Mouse (Mus musculus): ENCODE data around the gene Khdrbs1.
A peak's percentile ranks its signal among the peaks of the same experiment; 100 is the strongest.
"Not testable (repeated sequence)": the region's sequence is repeated elsewhere in the genome, so short reads cannot be mapped to it uniquely, and the experiment has no call there.

The Khdrbs1 gene

GRCm38 (mm10) chr4:129743010-129743390 lies 897 bp upstream of the Khdrbs1 start:
- no peak for DNase-seq

GRCm38 (mm10) chr4:129741974-129742231 lies 200 bp downstream of the Khdrbs1 start:
- DNase-seq: no peak

- peak; percentile 54 for DNase-seq
These were observed 691 bp downstream of the Khdrbs1 start for GRCm38 (mm10) chr4:129741251-129741973.

DNA sequence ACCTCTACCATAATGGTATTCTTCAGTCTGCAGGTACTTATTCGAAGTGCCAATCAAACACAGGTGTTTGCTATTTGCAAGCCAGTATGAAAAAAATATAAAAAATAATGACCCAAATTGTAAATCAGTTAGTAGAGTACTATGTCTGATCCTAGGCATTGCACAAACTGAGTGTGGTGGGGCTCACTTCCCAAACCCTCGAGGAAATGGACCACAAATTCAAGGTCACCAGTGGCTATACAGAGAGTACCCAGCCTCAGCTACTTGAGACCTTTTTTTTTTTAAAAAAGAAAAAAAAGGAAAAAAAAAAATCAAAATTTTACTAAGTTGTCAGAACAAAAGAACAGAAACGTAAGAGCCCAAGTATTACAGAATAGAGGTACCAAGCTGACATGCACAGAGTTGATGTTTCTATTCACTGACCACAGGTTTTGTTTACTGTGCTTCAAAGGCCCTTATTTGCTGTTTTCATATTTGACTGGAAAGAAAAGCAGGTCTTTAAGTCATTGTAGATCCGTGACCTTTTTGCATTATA lies 2.9 kb downstream of the Khdrbs1 start:
- no peak for DNase-seq

DNA sequence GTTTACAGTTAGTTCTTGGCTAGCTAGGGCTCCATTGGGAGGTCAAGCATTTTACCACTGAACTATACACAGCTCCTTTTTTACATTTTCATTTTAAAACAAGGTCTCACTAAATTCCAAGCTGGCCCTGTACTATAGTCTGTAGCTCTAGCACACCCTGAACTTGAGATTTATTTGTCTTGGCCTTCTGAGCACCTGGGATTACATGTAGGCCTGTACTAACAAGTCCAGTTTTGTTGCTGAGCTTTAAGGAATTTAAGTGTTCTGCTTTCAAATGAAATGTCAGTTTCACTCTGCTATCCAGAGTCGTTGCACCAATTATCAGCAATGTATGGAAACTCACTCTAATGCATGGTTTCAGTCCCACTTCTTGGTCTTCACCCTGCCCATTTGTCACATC lies 5.9 kb downstream of the Khdrbs1 start:
- DNase-seq: no peak

GRCm38 (mm10) chr4:129735485-129735884 lies 6.6 kb downstream of the Khdrbs1 start:
- DNase-seq: not testable (repeated sequence)

GRCm38 (mm10) chr4:129731423-129731822 lies 10.7 kb downstream of the Khdrbs1 start:
- no peak for DNase-seq

DNA sequence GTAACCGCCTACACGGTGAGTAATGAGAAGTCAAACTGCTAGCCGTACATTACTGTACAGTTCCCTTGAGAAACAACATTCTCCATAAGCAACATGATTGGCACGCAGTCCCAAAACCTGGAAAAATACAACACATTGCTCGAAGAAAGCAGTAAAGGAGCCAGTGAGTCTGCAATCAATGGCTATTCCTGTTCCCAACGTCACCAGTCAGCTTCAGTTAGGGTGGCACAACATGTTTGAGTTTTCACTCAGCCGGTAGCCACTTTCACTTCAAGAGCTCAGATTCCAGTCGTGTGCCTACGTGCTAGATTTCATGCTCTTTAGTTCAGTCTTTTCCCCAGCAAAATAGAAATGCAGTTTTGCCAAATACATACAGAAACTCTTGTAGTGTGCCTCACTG lies 25.8 kb downstream of the Khdrbs1 start:
- DNase-seq: no peak

- no peak for DNase-seq
These were observed 32.5 kb downstream of the Khdrbs1 start for GRCm38 (mm10) chr4:129709486-129710129.

- no peak for DNase-seq
These were observed 35.4 kb downstream of the Khdrbs1 start for GRCm38 (mm10) chr4:129706750-129707149.

DNA sequence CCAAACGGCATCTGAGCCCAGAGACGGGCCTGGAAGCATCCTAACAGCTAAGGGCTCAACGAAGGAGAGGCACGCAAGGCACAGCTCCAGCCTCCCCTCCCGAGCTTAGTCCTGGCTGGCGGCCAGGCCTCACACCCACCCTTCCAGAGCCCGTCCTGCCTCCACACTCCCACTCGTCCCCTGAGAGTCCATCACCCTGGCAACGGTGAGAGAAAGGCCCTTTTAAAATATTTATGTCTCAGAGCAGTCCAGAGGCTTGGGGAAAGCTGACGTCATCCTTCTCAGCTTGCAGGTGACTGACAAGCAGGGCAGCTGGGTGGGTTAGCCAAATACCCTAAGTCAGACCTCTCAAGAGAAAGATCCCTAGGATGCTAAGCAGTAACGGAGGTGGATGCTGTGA lies 39.6 kb downstream of the Khdrbs1 start:
- DNase-seq: no peak

- peak; percentile 91 for DNase-seq
These were observed 40.4 kb downstream of the Khdrbs1 start for GRCm38 (mm10) chr4:129701503-129702377.

- DNase-seq: not testable (repeated sequence)
These were observed 41.4 kb downstream of the Khdrbs1 start for GRCm38 (mm10) chr4:129700661-129701060.

GRCm38 (mm10) chr4:129700216-129700615 lies 41.9 kb downstream of the Khdrbs1 start:
- DNase-seq: no peak

- no peak for DNase-seq
These were observed 44.9 kb downstream of the Khdrbs1 start for GRCm38 (mm10) chr4:129697191-129697590.

DNA sequence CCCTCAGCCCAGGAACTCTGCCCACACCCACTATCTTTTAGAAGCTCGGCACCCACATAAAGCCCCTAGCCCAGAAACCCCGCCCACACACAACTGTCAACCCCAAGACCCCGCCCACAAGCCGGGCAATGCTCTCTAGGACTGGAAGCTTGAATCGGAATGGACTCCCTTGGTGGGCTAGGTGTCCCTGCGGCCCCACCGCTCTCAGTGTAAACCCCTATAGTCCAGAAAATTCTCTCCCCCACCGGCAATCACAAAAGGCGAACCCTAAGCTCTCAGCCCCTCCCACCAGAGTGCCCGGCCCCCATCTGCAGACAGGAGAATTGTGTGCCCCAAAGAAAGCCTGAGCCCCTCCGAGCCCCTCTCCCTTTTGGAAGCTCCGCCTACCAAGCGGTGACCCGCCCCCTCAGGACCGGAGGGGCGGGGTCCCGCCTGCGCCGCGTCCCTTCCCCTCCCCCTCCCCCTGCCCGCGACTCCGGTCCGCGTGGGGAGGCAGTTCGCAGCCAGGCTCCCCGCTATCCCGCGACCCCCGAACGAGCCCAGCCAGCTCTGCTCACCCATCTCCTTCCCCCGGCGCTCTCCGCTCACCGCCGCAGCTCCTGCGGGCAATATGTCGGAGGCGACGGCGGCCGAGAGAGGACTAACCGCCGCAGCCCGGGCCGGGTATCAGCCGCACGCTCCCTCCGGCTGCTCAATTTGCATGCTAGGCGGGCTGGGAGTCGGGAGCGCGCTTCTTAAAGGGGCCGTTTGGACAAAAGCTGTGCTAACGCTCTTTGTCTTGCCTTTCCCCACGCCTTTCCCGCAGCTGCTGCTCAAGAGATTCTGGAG lies 45.7 kb downstream of the Khdrbs1 start, which contains the start of gene Tmem39b:
Tmem39b (minus strand) TSS at position 681 of the 828 bp plus-strand sequence.
- DNase-seq: peak; percentile 89

DNA sequence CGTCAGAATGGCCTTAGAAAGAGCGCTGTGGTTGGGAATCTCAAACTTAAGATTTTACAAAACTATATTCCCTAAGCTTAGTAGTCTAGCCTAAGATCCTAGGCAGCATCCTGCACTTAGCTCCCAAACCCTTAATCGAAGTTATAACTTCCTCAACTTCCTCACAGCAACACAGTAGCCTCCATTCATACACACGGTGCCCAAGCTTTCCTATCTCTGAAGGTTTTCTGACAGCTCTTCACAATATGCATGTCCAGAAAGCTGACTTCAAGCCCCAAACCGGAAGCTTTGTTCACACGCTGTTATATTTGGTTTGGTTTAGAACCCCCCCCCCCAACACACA lies 46.3 kb downstream of the Khdrbs1 start:
- DNase-seq: no peak

DNA sequence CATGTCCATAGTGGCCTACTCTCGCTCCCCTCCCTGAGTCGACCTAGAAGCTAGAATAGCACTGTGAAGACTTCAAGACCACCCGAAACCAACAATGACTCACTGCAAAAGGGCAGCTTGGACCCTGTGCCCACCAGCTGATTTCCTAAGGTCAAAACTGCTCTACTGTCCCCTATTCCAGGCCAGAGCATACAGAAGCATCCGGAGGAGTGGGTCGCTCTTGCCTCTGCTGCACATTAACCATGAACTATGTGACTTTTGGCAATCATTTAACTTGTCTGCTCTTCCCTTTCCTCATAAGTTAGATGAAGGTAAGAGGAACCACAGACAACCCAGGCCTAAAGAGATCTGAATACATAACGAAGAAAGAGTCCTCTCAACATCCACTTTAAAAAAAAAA lies 57.6 kb downstream of the Khdrbs1 start:
- DNase-seq: no peak

DNA sequence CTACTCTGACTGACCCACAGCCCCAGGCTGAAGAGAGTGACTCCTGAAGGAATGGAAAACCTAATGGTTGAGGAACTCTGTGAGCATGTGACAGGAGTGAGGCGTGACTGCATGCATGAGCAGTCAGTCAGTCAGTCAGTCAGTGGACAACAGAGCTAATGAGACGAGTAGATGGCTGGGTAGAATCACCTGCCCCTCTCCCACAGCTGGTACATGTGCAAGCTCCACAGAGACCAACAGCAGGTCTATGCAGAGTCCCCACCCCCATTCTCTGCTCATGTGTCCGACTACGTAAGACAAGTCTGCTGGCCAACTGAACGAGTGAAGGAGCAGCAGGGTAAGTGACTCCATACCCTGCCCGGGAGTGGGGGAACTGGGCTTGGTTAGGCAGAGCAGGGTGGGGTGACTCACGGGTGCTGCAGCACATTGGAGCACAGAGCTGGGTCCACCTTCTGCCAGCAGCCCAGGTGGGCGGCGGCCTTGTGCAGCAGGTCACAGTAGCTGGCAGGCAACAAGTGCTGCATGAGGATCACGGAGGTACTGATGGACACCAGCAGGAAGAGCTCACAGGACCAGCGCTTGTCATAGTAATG lies 58.1 kb downstream of the Khdrbs1 start:
- no peak for DNase-seq

DNA sequence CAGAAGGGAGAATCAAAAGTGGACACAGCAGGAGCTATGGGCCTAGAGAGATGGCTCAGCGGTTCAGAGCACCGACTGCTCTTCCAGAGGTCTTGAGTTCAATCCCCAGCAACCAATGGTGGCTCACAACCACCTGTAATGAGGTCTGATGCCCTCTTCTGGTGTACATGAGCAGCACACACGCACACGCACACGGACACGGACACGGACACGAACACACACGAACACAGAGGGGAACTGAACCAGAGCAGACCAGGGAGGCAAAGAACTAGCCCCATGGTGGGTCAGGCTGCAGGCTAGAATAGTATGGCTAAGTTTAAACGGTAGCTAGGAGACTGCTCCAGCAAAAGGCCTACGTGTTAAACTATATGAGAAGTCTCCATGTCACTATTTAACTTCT lies 60.3 kb downstream of the Khdrbs1 start:
- DNase-seq: no peak

DNA sequence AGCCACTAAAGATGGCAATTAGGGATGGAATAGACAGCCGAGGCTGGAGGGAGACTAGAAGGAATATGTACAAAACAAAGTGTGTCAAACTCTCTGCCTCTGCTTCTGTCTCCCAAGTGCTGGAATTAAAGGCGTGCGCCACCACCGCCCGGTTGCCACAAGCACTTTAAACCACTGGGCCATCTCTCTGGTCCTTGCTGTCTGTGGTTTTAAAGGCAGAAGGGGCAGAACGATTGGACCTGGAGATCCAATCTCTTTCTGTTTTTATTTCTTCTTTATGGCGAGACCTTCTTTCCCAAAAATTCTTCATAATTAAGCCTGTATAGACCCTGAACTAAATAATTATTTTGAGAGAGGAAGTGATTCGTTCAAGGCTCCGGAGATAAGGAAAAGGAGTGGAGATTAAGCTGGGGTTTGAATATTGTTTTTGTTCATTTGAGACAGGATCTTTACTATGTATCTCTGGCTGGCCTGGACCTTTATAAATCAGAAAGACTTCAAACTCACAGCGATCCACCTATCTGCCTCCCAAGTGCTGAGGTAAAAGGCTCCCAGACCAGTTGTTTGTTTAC lies 69.1 kb downstream of the Khdrbs1 start:
- no peak for DNase-seq
